ENCODE assay signal across 8 mouse cellular contexts in genomic region chr12:79843496-79843895, GRCm38 (mm10).
A peak's percentile ranks its signal among the peaks of the same experiment; 100 is the strongest.
DNase-seq lines count a peak whose midpoint lies in the region; ATAC-seq lines count a peak whose summit lies in the region.

No protein-coding gene starts in this region.

- no peaks in the 10 kb centered on the region for H3K9me3 ChIP-seq in heart, embryonic 16.5 days (replicated peaks; ENCODE audit: control insufficient read depth, low read length)
- H3K9me3 ChIP-seq in midbrain, embryonic 15.5 days, result no peaks in the 10 kb centered on the region
- no peaks in the 10 kb centered on the region for H3K9me3 ChIP-seq in midbrain, embryonic 14.5 days (ENCODE audit: control insufficient read depth, low read length)
- H3K9me3 ChIP-seq in limb, embryonic 11.5 days (ENCODE audit: control insufficient read depth, low read length), result no peaks in the 10 kb centered on the region

- no peak for DNase-seq in heart, postnatal 25 days (ENCODE audit: low spot score)
- no peak for DNase-seq in midbrain, embryonic 14.5 days
- no peak for DNase-seq in limb, embryonic 11.5 days (ENCODE audit: low spot score)
- no peak for DNase-seq in Muller cell, postnatal 12 days (ENCODE audit: inconsistent ontology term)
- no peak for DNase-seq in urinary bladder, adult 2 months (ENCODE audit: low spot score)
- no peak for DNase-seq in frontal cortex, postnatal 36 days (ENCODE audit: low spot score in 2 of 2)

- H3K27me3 ChIP-seq in heart, embryonic 16.5 days (ENCODE audit: control insufficient read depth, insufficient read depth, low read length), result no peaks in the 10 kb centered on the region
- H3K27me3 ChIP-seq in midbrain, embryonic 15.5 days (replicated peaks), result no peaks in the 10 kb centered on the region
- H3K27me3 ChIP-seq in midbrain, embryonic 14.5 days (ENCODE audit: control insufficient read depth, insufficient read depth, low read length), result no peaks in the 10 kb centered on the region
- no peaks in the 10 kb centered on the region for H3K27me3 ChIP-seq in limb, embryonic 11.5 days (ENCODE audit: control insufficient read depth, insufficient read depth, low read length)

- H3K36me3 ChIP-seq in heart, embryonic 16.5 days (ENCODE audit: control insufficient read depth, insufficient read depth), result no peaks in the 10 kb centered on the region
- H3K36me3 ChIP-seq in midbrain, embryonic 15.5 days (replicated peaks), result no peaks in the 10 kb centered on the region
- no peaks in the 10 kb centered on the region for H3K36me3 ChIP-seq in midbrain, embryonic 14.5 days (ENCODE audit: control insufficient read depth, insufficient read depth, low read length)
- H3K36me3 ChIP-seq in limb, embryonic 11.5 days (ENCODE audit: control insufficient read depth, insufficient read depth, low read length), result no peaks in the 10 kb centered on the region

- H3K4me1 ChIP-seq in heart, embryonic 16.5 days (ENCODE audit: control insufficient read depth, insufficient read depth, low read length), result peaks cover 52% of the 10 kb centered on the region
- peaks cover 25% of the 10 kb centered on the region for H3K4me1 ChIP-seq in midbrain, embryonic 15.5 days
- peaks cover 34% of the 10 kb centered on the region for H3K4me1 ChIP-seq in midbrain, embryonic 14.5 days (ENCODE audit: control insufficient read depth, insufficient read depth, low read length)
- H3K4me1 ChIP-seq in limb, embryonic 11.5 days (ENCODE audit: control insufficient read depth, insufficient read depth, low read length), result peaks cover 71% of the 10 kb centered on the region

- peak overlapping the region; percentile 92 for H3K27ac ChIP-seq in heart, embryonic 16.5 days (ENCODE audit: low read length)
- H3K27ac ChIP-seq in midbrain, embryonic 15.5 days, result 0 out of 2 replicates have a peak overlapping the region, but pooled peaks have one; percentile 12
- no peak overlapping the region for H3K27ac ChIP-seq in midbrain, embryonic 14.5 days (replicated peaks; ENCODE audit: low read depth, low read length)
- H3K27ac ChIP-seq in limb, embryonic 11.5 days (replicated peaks; ENCODE audit: low read depth, low read length), result peak overlapping the region; percentile 48

- intact Hi-C loops in heart, postnatal 25 days (cut with DNase I), result loop anchor here (5.0 kb wide), 1 partner anchor 289 kb away; no protein-coding TSS in a partner anchor

- no peak overlapping the region for H3K9ac ChIP-seq in heart, embryonic 16.5 days (ENCODE audit: low read length)
- no peak overlapping the region for H3K9ac ChIP-seq in midbrain, embryonic 15.5 days
- H3K9ac ChIP-seq in midbrain, embryonic 14.5 days (replicated peaks; ENCODE audit: low read length), result no peak overlapping the region
- no peak overlapping the region for H3K9ac ChIP-seq in limb, embryonic 11.5 days (ENCODE audit: low read length)

- 63% methylated on average over 6 of the region's 6 CpGs for WGBS in heart, embryonic 16.5 days
- WGBS in midbrain, embryonic 15.5 days, result 54% methylated on average over 6 of the region's 6 CpGs
- 54% methylated on average over 6 of the region's 6 CpGs for WGBS in midbrain, embryonic 14.5 days
- WGBS in limb, embryonic 11.5 days, result 40% methylated on average over 6 of the region's 6 CpGs

- no peak overlapping the region for H3K4me2 ChIP-seq in heart, embryonic 16.5 days (ENCODE audit: low read depth, low read length)
- H3K4me2 ChIP-seq in midbrain, embryonic 15.5 days, result no peak overlapping the region
- no peak overlapping the region for H3K4me2 ChIP-seq in midbrain, embryonic 14.5 days (ENCODE audit: low read length)
- H3K4me2 ChIP-seq in limb, embryonic 11.5 days (ENCODE audit: low read depth, severe bottlenecking), result no peak overlapping the region

- no peak for ATAC-seq in heart, embryonic 16.5 days (replicated peaks; ENCODE audit: extremely low read depth, insufficient read depth, low FRiP score)
- no peak for ATAC-seq in midbrain, embryonic 15.5 days (replicated peaks)
- no peak for ATAC-seq in midbrain, embryonic 14.5 days (ENCODE audit: low FRiP score, low TSS enrichment)
- no peak for ATAC-seq in limb, embryonic 11.5 days (ENCODE audit: insufficient number of reproducible peaks, low FRiP score, low TSS enrichment, low read depth)

- no peak overlapping the region for H3K4me3 ChIP-seq in heart, embryonic 16.5 days (ENCODE audit: low read length)
- no peak overlapping the region for H3K4me3 ChIP-seq in midbrain, embryonic 15.5 days
- H3K4me3 ChIP-seq in midbrain, embryonic 14.5 days (replicated peaks; ENCODE audit: low read depth, low read length), result no peak overlapping the region
- no peak overlapping the region for H3K4me3 ChIP-seq in limb, embryonic 11.5 days (ENCODE audit: low read depth, low read length)
